In the genomic region with DNA sequence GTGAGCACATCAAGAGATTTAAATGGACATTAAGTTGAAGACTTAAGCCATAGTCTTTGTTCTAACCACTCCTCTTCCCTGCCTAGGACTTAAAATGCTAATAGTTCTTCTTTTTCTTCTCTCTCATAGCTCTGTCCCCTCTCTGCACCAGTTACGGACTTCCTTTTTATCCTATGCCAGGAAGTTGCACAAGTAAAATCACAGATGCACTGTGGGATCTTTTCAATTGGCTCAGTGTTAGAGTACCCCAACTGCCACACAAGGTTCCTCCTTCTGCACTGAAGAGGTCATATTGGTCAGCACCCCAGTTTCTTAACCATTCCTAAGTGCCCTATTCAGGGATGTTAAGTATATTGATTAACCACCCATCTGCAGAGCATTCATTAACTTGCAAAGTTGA, we compare ENCODE assay signal across 21 mouse cellular contexts. TPM values are rescaled to one million over a fixed set of nuclear protein-coding genes. Genes with fewer than 3 reads are reported as not detected.
DNase-seq lines count a peak whose midpoint lies in the region; ATAC-seq and TF ChIP-seq lines count a peak whose summit lies in the region.
"Had no signal": no experiment of that assay in that cellular context is flagged by ENCODE, and none has a peak within 500 bp of the region (broad histone marks: within the 10 kb centered on the region; RNA-seq: fewer than 3 reads in every experiment).

No protein-coding gene starts in this region.

- TF ChIP-seq CTCF in left cerebral cortex, adult 2 months (IDR thresholded peaks at IDR 0.05) = no peak

- no peak for DNase-seq in cerebellum, postnatal 25 days
- no peak for DNase-seq in right cerebral cortex, postnatal 14 days
- DNase-seq in left cerebral cortex, adult 2 months (ENCODE audit: extremely low spot score in 1 of 2, low spot score in 2 of 2) = no peak
- DNase-seq: adrenal gland, adult 2 months; adrenal gland, adult 8-10 months; adrenal gland, postnatal 10 days; adrenal gland, postnatal 14 days; adrenal gland, postnatal 25 days; adrenal gland, postnatal 36 days; B cell, adult 2 months; cerebellum, adult 11 months; cerebellum, adult 11-12 months; cerebellum, adult 18-20 months had no signal

- intact Hi-C loops in left cerebral cortex, adult 2 months (cut with DNase I) = no loop called here

- ATAC-seq in granulocyte monocyte progenitor cell, adult 5-6 weeks (replicated peaks; ENCODE audit: poor library complexity, severe bottlenecking) = peak; percentile 56
- ATAC-seq in megakaryocyte, adult 5-6 weeks (ENCODE audit: poor library complexity, severe bottlenecking) = peak; percentile 40; the same call in 1 of the 2 replicates
- peak; percentile 64 for ATAC-seq in megakaryocyte progenitor cell, adult 5-6 weeks (replicated peaks; ENCODE audit: poor library complexity)
- ATAC-seq: activated CD4-positive, CD25-positive, alpha-beta regulatory T cell, adult 4 months; CD4-positive, CD25-positive, alpha-beta regulatory T cell, adult 4 months; Patski had no signal

- no peak overlapping the region for H3K27ac ChIP-seq in left cerebral cortex, adult 2 months

- no peak overlapping the region for H3K4me3 ChIP-seq in left cerebral cortex, adult 2 months

RNA-seq across cellular contexts. Expression of gene Adamtsl1, which starts 15.9 kb away (rescaled TPM):
- not detected in 2 replicates for total RNA-seq in granulocyte monocyte progenitor cell, adult 5-6 weeks (2014; fragmentation: Nextera tagmentation)
- not detected in 2 replicates for total RNA-seq in granulocyte monocyte progenitor cell, adult 5-6 weeks (2017)
- total RNA-seq in megakaryocyte, adult 5-6 weeks (2015) = 0.36 and 0.73 TPM in 2 replicates
- total RNA-seq in megakaryocyte, adult 5-6 weeks (2017) = 0.98 TPM in 1 of 2 replicates, not detected in the other
- total RNA-seq in megakaryocyte progenitor cell, adult 5-6 weeks (2015) = not detected in 2 replicates
- total RNA-seq in megakaryocyte progenitor cell, adult 5-6 weeks (2017) = not detected in 2 replicates
- 1 to 10 TPM; 4.3 to 5.5 TPM for total RNA-seq in left cerebral cortex, adult 2 months (2021)
- total RNA-seq: CH12.LX, MEL had no signal
